Comparison of ENCODE assay signal across 18 mouse cellular contexts in genomic region chr10:87686785-87687184, GRCm38 (mm10).
"Had no signal": no experiment of that assay in that cellular context is flagged by ENCODE, and none has a peak within 500 bp of the region (broad histone marks: within the 10 kb centered on the region; RNA-seq: fewer than 3 reads in every experiment).

No protein-coding gene starts in this region.

- H3K9me3 ChIP-seq: midbrain, embryonic 10.5 days; midbrain, embryonic 12.5 days; neural tube, embryonic 13.5 days; neural tube, embryonic 15.5 days had no signal

- H3K9ac ChIP-seq: lung, embryonic 14.5 days; midbrain, embryonic 12.5 days; neural tube, embryonic 13.5 days; neural tube, embryonic 15.5 days had no signal

- H3K4me1 ChIP-seq: midbrain, embryonic 12.5 days; neural tube, embryonic 13.5 days; neural tube, embryonic 15.5 days had no signal

- H3K4me3 ChIP-seq: midbrain, embryonic 10.5 days; midbrain, embryonic 12.5 days; myocyte; neural tube, embryonic 13.5 days; neural tube, embryonic 15.5 days had no signal

- H3K27ac ChIP-seq: midbrain, embryonic 10.5 days; midbrain, embryonic 12.5 days; neural tube, embryonic 13.5 days; neural tube, embryonic 15.5 days had no signal

- H3K27me3 ChIP-seq: neural tube, embryonic 13.5 days; neural tube, embryonic 15.5 days had no signal

- H3K4me2 ChIP-seq: lung, embryonic 14.5 days; midbrain, embryonic 12.5 days; neural tube, embryonic 13.5 days; neural tube, embryonic 15.5 days had no signal

- H3K36me3 ChIP-seq: midbrain, embryonic 10.5 days; midbrain, embryonic 12.5 days; neural tube, embryonic 13.5 days; neural tube, embryonic 15.5 days had no signal

- DNase-seq: lung, adult 18-20 months; lung, embryonic 14.5 days; lung, postnatal 10 days; lung, postnatal 4 days; midbrain, embryonic 14.5 days; retina, postnatal 1 day; right cerebral cortex, adult 18-20 months; right cerebral cortex, postnatal 25 days; right cerebral cortex, postnatal 4 days; spleen, adult 18-20 months; thymus, adult 18-20 months; thymus, postnatal 14 days; thymus, postnatal 36 days had no signal
